Mouse (Mus musculus): Measurements from ENCODE around the gene Zswim1. TPM values are rescaled to one million over a fixed set of nuclear protein-coding genes. Genes with fewer than 3 reads are reported as not detected.

Zswim1 gene
- total and polyA plus RNA-seq, 3 experiments: 8.2 to 17.4 TPM; not detected in 1

- H3K4me3 ChIP-seq (ENCODE audit: control insufficient read depth in 1 of 2, insufficient read depth in 1 of 2, low read depth in 2 of 2, low read length in 2 of 2): no peak within 1 kb of the TSS
- TF ChIP-seq NELFE (IDR thresholded peaks at IDR 0.05; ENCODE audit: low read depth, low read length) (no peak), TAL1 (IDR thresholded peaks at IDR 0.05; ENCODE audit: low read length) (no peak), SIN3A (IDR thresholded peaks at IDR 0.05; ENCODE audit: low read length) (no peak), KAT2A (conservative IDR thresholded peaks at IDR 0.05; ENCODE audit: low read depth, low read length) (no peak), GABPA (IDR thresholded peaks at IDR 0.05; ENCODE audit: low read depth, low read length) (no peak), ZMIZ1 (IDR thresholded peaks at IDR 0.05; ENCODE audit: low read depth, low read length) (no peak), ZNF384 (IDR thresholded peaks at IDR 0.05; ENCODE audit: low read depth, low read length) (no peak), MAFK (IDR thresholded peaks at IDR 0.05; ENCODE audit: borderline replicate concordance, low read depth, low read length) (no peak), ETS1 (IDR thresholded peaks at IDR 0.05; ENCODE audit: low read depth, low read length) (no peak), GATA1 (IDR thresholded peaks at IDR 0.05; ENCODE audit: low read depth, low read length) (no peak), USF1 (IDR thresholded peaks at IDR 0.05; ENCODE audit: low read depth, low read length) (no peak), EP300 (IDR thresholded peaks at IDR 0.05; ENCODE audit: low read depth in 1 of 2, low read length in 2 of 2) (no peak), E2F4 (IDR thresholded peaks at IDR 0.05; ENCODE audit: borderline replicate concordance, low read depth, low read length) (no peak), UBTF (IDR thresholded peaks at IDR 0.05; ENCODE audit: borderline replicate concordance, insufficient read depth, low read depth, low read length) (no peak), ZKSCAN1 (IDR thresholded peaks at IDR 0.05; ENCODE audit: low read depth, low read length) (no peak)
- H3K4me1 ChIP-seq (ENCODE audit: control insufficient read depth in 1 of 2, insufficient read depth in 2 of 2, low read length in 2 of 2): no peaks in the 10 kb centered on the region; a peak in 1 of 4 replicates
- H3K9ac ChIP-seq (ENCODE audit: control insufficient read depth, low read depth, low read length, poor library complexity, severe bottlenecking): no peak within 1 kb of the TSS
- no peak for DNase-seq (ENCODE audit: low read depth, low spot score)
- H3K79me2 ChIP-seq (ENCODE audit: control insufficient read depth, insufficient read depth, low read length, poor library complexity): no peaks in the 10 kb centered on the region
- no peak within 1 kb of the TSS for H3K27ac ChIP-seq (ENCODE audit: control insufficient read depth, low read depth, low read length)
- no peaks in the 10 kb centered on the region for H3K27me3 ChIP-seq (ENCODE audit: control insufficient read depth in 1 of 2, insufficient read depth in 2 of 2, low read length in 2 of 2)
- no peaks in the 10 kb centered on the region for H3K9me3 ChIP-seq (replicated peaks; ENCODE audit: insufficient read depth, low read length)
- H3K36me3 ChIP-seq (ENCODE audit: control insufficient read depth in 1 of 2, insufficient read depth in 2 of 2, low read length in 2 of 2): peaks cover 0 to 3% of the 10 kb centered on the region in 2 experiments; a peak in 1 of 4 replicates
These were observed 42.9 kb upstream of the Zswim1 start, which contains the start of gene Tnnc2 for GRCm38 (mm10) chr2:164779481-164780086. Gene Tnnc2, minus strand, starts transcription at chr2:164779967.

GRCm38 (mm10) chr2:164781876-164782275, 40.6 kb upstream of the Zswim1 start:
- Histone ChIP-seq H3K27me3 (ENCODE audit: control insufficient read depth in 1 of 2, insufficient read depth in 2 of 2, low read length in 2 of 2) (no peaks in the 10 kb centered on the region), H3K9ac (ENCODE audit: control insufficient read depth, low read depth, low read length, poor library complexity, severe bottlenecking) (no peak overlapping the region), H3K9me3 (replicated peaks; ENCODE audit: insufficient read depth, low read length) (no peaks in the 10 kb centered on the region), H3K4me3 (ENCODE audit: control insufficient read depth in 1 of 2, insufficient read depth in 1 of 2, low read depth in 2 of 2, low read length in 2 of 2) (no peak overlapping the region), H3K4me1 (ENCODE audit: control insufficient read depth in 1 of 2, insufficient read depth in 2 of 2, low read length in 2 of 2) (peaks cover 3 to 5% of the 10 kb centered on the region in 2 experiments; a peak in 3 of 4 replicates), H3K36me3 (ENCODE audit: control insufficient read depth in 1 of 2, insufficient read depth in 2 of 2, low read length in 2 of 2) (peaks cover 0 to 5% of the 10 kb centered on the region in 2 experiments; a peak in 1 of 4 replicates), H3K79me2 (ENCODE audit: control insufficient read depth, insufficient read depth, low read length, poor library complexity) (no peaks in the 10 kb centered on the region; the same call in 1 of the 2 replicates), H3K27ac (ENCODE audit: control insufficient read depth, low read depth, low read length) (no peak overlapping the region)
- no peak for DNase-seq (ENCODE audit: low read depth, low spot score)
- TF ChIP-seq ETS1 (IDR thresholded peaks at IDR 0.05; ENCODE audit: low read depth, low read length) (no peak), SMC3 (IDR thresholded peaks at IDR 0.05; ENCODE audit: low read depth, low read length) (no peak), CHD1 (IDR thresholded peaks at IDR 0.05; ENCODE audit: low read depth, low read length) (no peak), MYB (IDR thresholded peaks at IDR 0.05; ENCODE audit: low read depth, low read length) (no peak), MXI1 (IDR thresholded peaks at IDR 0.05; ENCODE audit: low read depth, low read length) (no peak), GATA1 (IDR thresholded peaks at IDR 0.05; ENCODE audit: low read depth, low read length) (no peak), CHD2 (IDR thresholded peaks at IDR 0.05; ENCODE audit: low read length) (no peak), KAT2A (conservative IDR thresholded peaks at IDR 0.05; ENCODE audit: low read depth, low read length) (no peak), BHLHE40 (IDR thresholded peaks at IDR 0.05; ENCODE audit: borderline replicate concordance, low read depth, low read length) (no peak), MEF2A (IDR thresholded peaks at IDR 0.05; ENCODE audit: extremely low read depth, insufficient replicate concordance, low read depth, low read length, poor library complexity, severe bottlenecking) (no peak), SIN3A (IDR thresholded peaks at IDR 0.05; ENCODE audit: low read length) (no peak), GABPA (IDR thresholded peaks at IDR 0.05; ENCODE audit: low read depth, low read length) (no peak), USF1 (IDR thresholded peaks at IDR 0.05; ENCODE audit: low read depth, low read length) (no peak), ZC3H11A (IDR thresholded peaks at IDR 0.05; ENCODE audit: low read depth, low read length) (no peak), POLR2A (IDR thresholded peaks at IDR 0.05; ENCODE audit: control insufficient read depth in 1 of 2, insufficient read depth in 1 of 2, low read depth in 1 of 2, low read length in 2 of 2, poor library complexity in 1 of 2) (no peak), MAZ (IDR thresholded peaks at IDR 0.05; ENCODE audit: low read depth, low read length) (no peak), TBP (IDR thresholded peaks at IDR 0.05; ENCODE audit: low read depth, low read length) (no peak), ZNF384 (IDR thresholded peaks at IDR 0.05; ENCODE audit: low read depth, low read length) (no peak), NELFE (IDR thresholded peaks at IDR 0.05; ENCODE audit: low read depth, low read length) (no peak)
